Mouse (Mus musculus) kidney, postnatal 0 days (tissue): ENCODE measurements at regions not wholly inside any gene's neighbourhood (a gene's known extent, or its start where the extent isn't known, plus 50 kb on each side); places are given as distances from the start of the nearest gene placed in this dataset.

Source experiments
- ATAC-seq: fragments of 200-750 bp; cut with Nextera tagmentation; replicated peaks from 2 replicates; pipeline ENCODE4 v1.8.0; 2017; ENCODE audit warnings: low read depth, moderate number of reproducible peaks, moderate TSS enrichment, moderate library complexity; ENCODE audit not compliant: low FRiP score
- DNase-seq: peaks from one replicate; pipeline ENCODE4 v3.0.0-alpha.2; 2016; ENCODE audit warnings: low spot score
- H3K27ac ChIP-seq: fragments of 300-500 bp; sonication (generic); 2 replicates; pipeline ENCODE4 v1.5.1; 2014; ENCODE audit warnings: mild to moderate bottlenecking
- H3K27me3 ChIP-seq: fragments of 300-500 bp; sonication (generic); 2 replicates; pipeline ENCODE4 v1.6.1; 2014; ENCODE audit warnings: low read length, mixed read lengths; ENCODE audit not compliant: insufficient read depth
- H3K36me3 ChIP-seq: fragments of 300-500 bp; sonication (generic); 2 replicates; pipeline ENCODE4 v1.6.1; 2014; ENCODE audit warnings: low read length, mixed read lengths; ENCODE audit not compliant: insufficient read depth
- H3K4me1 ChIP-seq: fragments of 300-500 bp; sonication (generic); replicated peaks from 2 replicates; pipeline ENCODE4 v1.6.1; 2014; ENCODE audit warnings: antibody characterized with exemption, low read length, mixed read lengths; ENCODE audit not compliant: insufficient read depth
- H3K4me2 ChIP-seq: fragments of 300-500 bp; sonication (generic); 2 replicates; pipeline ENCODE4 v1.6.1; 2014; ENCODE audit warnings: mild to moderate bottlenecking, low read length, moderate library complexity, mixed read lengths
- H3K4me3 ChIP-seq: fragments of 300-500 bp; sonication (generic); replicated peaks from 2 replicates; pipeline ENCODE4 v1.5.1; 2014; ENCODE audit warnings: low read depth, low read length
- H3K9ac ChIP-seq: fragments of 300-500 bp; sonication (generic); 2 replicates; pipeline ENCODE4 v1.6.1; 2014; ENCODE audit warnings: low read depth, low read length
- H3K9me3 ChIP-seq: fragments of 300-500 bp; sonication (generic); replicated peaks from 2 replicates; pipeline ENCODE4 v1.6.1; 2016; ENCODE audit warnings: low read length, inconsistent platforms, mixed read lengths
- CTCF ChIP-seq: IDR thresholded peaks from 2 replicates; pipeline ENCODE4 v1.5.1; 2016; ENCODE audit warnings: antibody characterized with exemption, low read depth, mild to moderate bottlenecking, moderate library complexity
- WGBS: fragments of 180-500 bp; shearing (Covaris S2); extraction: QIAGEN DNeasy Blood & Tissue Kit; methylation state at CpG from one replicate; pipeline ENCODE4 v1.1.7; 2014; 5-methylcytosine and 5-hydroxymethylcytosine counted together

DNA sequence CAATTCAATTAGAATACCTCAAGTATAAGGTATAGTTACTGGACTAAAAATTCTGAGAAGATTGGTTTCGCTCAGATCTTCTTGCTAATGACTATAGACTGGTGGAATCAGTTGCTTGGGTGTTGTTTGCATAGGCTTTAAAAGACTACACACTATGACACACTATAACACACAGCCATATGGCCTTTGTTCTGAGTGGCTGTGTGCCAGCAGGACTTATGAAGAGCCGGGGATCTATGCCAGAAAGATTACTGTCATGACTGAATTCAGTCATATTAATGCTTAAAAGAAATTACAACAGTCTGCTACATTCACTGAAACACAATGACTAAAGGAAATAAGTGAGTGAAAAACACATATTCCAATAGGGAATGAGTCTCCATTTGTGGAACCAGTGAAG, 345.7 kb upstream of the Klf6 start:
- Histone ChIP-seq H3K27ac (no peak overlapping the region), H3K9ac (no peak overlapping the region), H3K4me3 (no peak overlapping the region), H3K9me3 (no peaks in the 10 kb centered on the region), H3K4me2 (no peak overlapping the region), H3K36me3 (no peaks in the 10 kb centered on the region), H3K27me3 (no peaks in the 10 kb centered on the region), H3K4me1 (no peaks in the 10 kb centered on the region)
- DNase-seq = no peak
- no peak for TF ChIP-seq CTCF
- 71% methylated on average over 2 of the region's 2 CpGs for WGBS
- ATAC-seq = no peak

GRCm38 (mm10) chr13:5516088-5516487, 345.2 kb upstream of the Klf6 start:
- H3K9ac ChIP-seq = no peak overlapping the region
- WGBS = 98% methylated on average over 2 of the region's 2 CpGs
- no peak overlapping the region for H3K4me2 ChIP-seq
- ATAC-seq (no peak), DNase-seq (no peak)
- no peak overlapping the region for H3K4me3 ChIP-seq
- H3K27me3 ChIP-seq = no peaks in the 10 kb centered on the region
- H3K4me1 ChIP-seq = no peaks in the 10 kb centered on the region
- no peaks in the 10 kb centered on the region for H3K36me3 ChIP-seq
- no peaks in the 10 kb centered on the region for H3K9me3 ChIP-seq
- TF ChIP-seq CTCF = no peak
- no peak overlapping the region for H3K27ac ChIP-seq

- no peak for TF ChIP-seq CTCF
- Histone ChIP-seq H3K9me3 (no peaks in the 10 kb centered on the region), H3K4me2 (no peak overlapping the region), H3K27ac (no peak overlapping the region), H3K36me3 (no peaks in the 10 kb centered on the region), H3K9ac (no peak overlapping the region), H3K4me3 (no peak overlapping the region), H3K27me3 (no peaks in the 10 kb centered on the region), H3K4me1 (no peaks in the 10 kb centered on the region)
- ATAC-seq (no peak), DNase-seq (no peak)
- WGBS = 88% methylated on average over 1 of the region's 1 CpGs
These were observed 342.1 kb upstream of the Klf6 start for GRCm38 (mm10) chr13:5519181-5519580.

DNA sequence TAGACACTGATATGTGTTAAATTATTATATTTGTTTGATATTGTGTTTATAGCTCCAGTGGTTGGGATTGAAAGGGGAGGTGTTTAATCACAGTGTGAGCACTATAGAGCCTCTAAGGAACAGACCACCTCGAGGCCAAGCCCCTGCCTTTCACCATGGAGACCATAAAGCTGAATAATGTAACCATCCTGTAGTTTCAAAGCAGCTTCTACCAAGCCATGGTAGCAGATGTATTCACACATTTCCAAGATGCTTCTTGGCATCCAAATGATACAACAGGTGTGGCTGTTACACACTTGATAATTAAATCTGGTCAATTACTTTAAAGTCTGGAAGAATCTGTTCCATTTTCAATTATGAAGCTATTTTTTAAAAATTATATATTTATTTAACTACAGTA, 341.7 kb upstream of the Klf6 start:
- Histone ChIP-seq H3K4me1 (no peaks in the 10 kb centered on the region), H3K9ac (no peak overlapping the region), H3K27me3 (no peaks in the 10 kb centered on the region), H3K36me3 (no peaks in the 10 kb centered on the region), H3K27ac (no peak overlapping the region), H3K4me2 (no peak overlapping the region), H3K4me3 (no peak overlapping the region), H3K9me3 (no peaks in the 10 kb centered on the region)
- ATAC-seq = no peak
- no peak for DNase-seq
- 49% methylated on average over 1 of the region's 1 CpGs for WGBS
- TF ChIP-seq CTCF = no peak

DNA sequence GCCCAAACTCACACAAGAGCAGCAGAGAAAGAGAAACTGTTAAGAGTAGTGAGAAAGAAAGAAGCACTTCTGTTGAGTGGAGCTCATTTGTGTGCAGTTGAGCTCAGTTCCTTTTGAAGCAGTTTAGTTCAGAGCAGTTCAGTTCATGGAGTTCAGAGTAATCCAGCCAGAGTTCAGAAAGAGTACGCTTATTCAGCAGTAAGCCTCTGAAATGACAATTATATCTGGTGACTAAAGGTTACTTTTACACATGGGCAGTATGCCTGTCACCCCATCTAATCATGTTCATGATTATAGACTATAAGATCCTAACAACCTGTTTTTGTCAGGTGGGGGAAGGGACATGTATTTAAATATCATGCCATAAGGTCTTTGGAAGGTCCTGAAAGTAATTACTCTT, 333.9 kb upstream of the Klf6 start:
- Histone ChIP-seq H3K9me3 (no peaks in the 10 kb centered on the region), H3K27me3 (no peaks in the 10 kb centered on the region), H3K9ac (no peak overlapping the region), H3K4me3 (no peak overlapping the region), H3K27ac (no peak overlapping the region), H3K36me3 (no peaks in the 10 kb centered on the region), H3K4me2 (no peak overlapping the region), H3K4me1 (no peaks in the 10 kb centered on the region)
- TF ChIP-seq CTCF = no peak
- 97% methylated on average over 1 of the region's 1 CpGs for WGBS
- ATAC-seq (no peak), DNase-seq (no peak)

GRCm38 (mm10) chr13:5540321-5540720, 321.0 kb upstream of the Klf6 start:
- no peak overlapping the region for H3K4me3 ChIP-seq
- H3K4me2 ChIP-seq = no peak overlapping the region
- WGBS = 72% methylated on average over 1 of the region's 1 CpGs
- no peak for TF ChIP-seq CTCF
- no peaks in the 10 kb centered on the region for H3K4me1 ChIP-seq
- DNase-seq = no peak
- H3K36me3 ChIP-seq = no peaks in the 10 kb centered on the region
- no peak for ATAC-seq
- H3K9ac ChIP-seq = no peak overlapping the region
- no peak overlapping the region for H3K27ac ChIP-seq
- no peaks in the 10 kb centered on the region for H3K9me3 ChIP-seq
- no peaks in the 10 kb centered on the region for H3K27me3 ChIP-seq

GRCm38 (mm10) chr13:5545521-5545920, 315.8 kb upstream of the Klf6 start:
- no peak overlapping the region for H3K4me3 ChIP-seq
- H3K36me3 ChIP-seq = no peaks in the 10 kb centered on the region
- H3K9me3 ChIP-seq = no peaks in the 10 kb centered on the region
- no peak overlapping the region for H3K27ac ChIP-seq
- H3K4me2 ChIP-seq = no peak overlapping the region
- no peaks in the 10 kb centered on the region for H3K4me1 ChIP-seq
- ATAC-seq (no peak), DNase-seq (peak; percentile 8)
- no peaks in the 10 kb centered on the region for H3K27me3 ChIP-seq
- H3K9ac ChIP-seq = no peak overlapping the region
- no peak for TF ChIP-seq CTCF
